Mouse (Mus musculus): ENCODE data around the gene Ssbp2. TPM values are rescaled to one million over a fixed set of nuclear protein-coding genes. Genes with fewer than 3 reads are reported as not detected.

Ssbp2 gene
- polyA plus RNA-seq, 2 experiments, result 118 to 174 TPM

- WGBS, result 93% methylated on average over 6 of the region's 6 CpGs
- no peak overlapping the region for H3K9ac ChIP-seq (ENCODE audit: low read depth, low read length, severe bottlenecking)
- H3K4me1 ChIP-seq (ENCODE audit: control insufficient read depth, insufficient read depth, low read length), result no peaks in the 10 kb centered on the region
- no peaks in the 10 kb centered on the region for H3K9me3 ChIP-seq (ENCODE audit: control insufficient read depth, low read length)
- H3K36me3 ChIP-seq (ENCODE audit: control insufficient read depth, insufficient read depth, low read length), result no peaks in the 10 kb centered on the region
- no peak overlapping the region for H3K4me2 ChIP-seq (replicated peaks; ENCODE audit: low read depth, low read length, severe bottlenecking)
- H3K27ac ChIP-seq (replicated peaks; ENCODE audit: low read depth, low read length), result no peak overlapping the region
- TF ChIP-seq POLR2A (IDR thresholded peaks at IDR 0.05; ENCODE audit: borderline replicate concordance, extremely low read depth, insufficient read depth, insufficient read length), result no peak
- no peak for DNase-seq (ENCODE audit: low spot score)
- no peak overlapping the region for H3K4me3 ChIP-seq (replicated peaks; ENCODE audit: low read length)
- H3K27me3 ChIP-seq (ENCODE audit: control insufficient read depth, insufficient read depth, low read length), result no peaks in the 10 kb centered on the region
- no peak for ATAC-seq (ENCODE audit: low FRiP score, low read depth)
Observed at GRCm38 (mm10) chr13:91719487-91719886, 259.4 kb downstream of the Ssbp2 start.

DNA sequence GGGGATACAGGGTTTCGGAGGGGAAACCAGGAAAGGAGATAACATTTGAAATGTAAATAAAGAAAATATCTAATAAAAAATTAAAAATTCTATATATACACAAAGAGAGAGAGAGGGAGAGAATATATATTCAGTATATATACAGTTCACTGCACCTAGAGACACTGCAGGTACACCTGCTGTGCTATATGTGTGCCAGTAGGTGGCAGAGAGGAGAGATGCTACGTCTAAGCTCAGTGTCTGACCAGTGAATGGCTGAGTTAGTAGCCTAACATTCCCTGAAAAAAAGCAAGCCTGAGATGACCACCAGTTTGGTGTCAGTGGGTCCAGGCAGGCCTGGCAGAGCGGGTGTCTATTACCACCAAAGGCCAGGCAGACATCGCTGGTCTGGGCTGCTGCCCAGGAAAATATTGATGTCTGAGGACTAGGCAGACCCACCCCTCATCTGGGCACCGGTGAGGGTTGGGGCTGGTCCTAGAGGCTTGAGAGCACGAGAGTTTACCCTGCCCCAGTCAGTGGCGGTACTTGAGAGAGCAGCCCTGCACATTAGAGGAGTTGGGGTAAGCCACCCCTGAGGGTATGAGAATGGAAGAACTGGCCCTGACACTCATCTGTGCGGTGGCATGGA lies 263.1 kb downstream of the Ssbp2 start:
- DNase-seq (ENCODE audit: low spot score) (no peak), ATAC-seq (ENCODE audit: low FRiP score, low read depth) (no peak)
- H3K9ac ChIP-seq (ENCODE audit: low read depth, low read length, severe bottlenecking), result no peak overlapping the region
- no peak for TF ChIP-seq POLR2A (IDR thresholded peaks at IDR 0.05; ENCODE audit: borderline replicate concordance, extremely low read depth, insufficient read depth, insufficient read length)
- no peaks in the 10 kb centered on the region for H3K9me3 ChIP-seq (ENCODE audit: control insufficient read depth, low read length)
- 73% methylated on average over 8 of the region's 8 CpGs for WGBS
- no peaks in the 10 kb centered on the region for H3K4me1 ChIP-seq (ENCODE audit: control insufficient read depth, insufficient read depth, low read length)
- H3K36me3 ChIP-seq (ENCODE audit: control insufficient read depth, insufficient read depth, low read length), result no peaks in the 10 kb centered on the region
- no peak overlapping the region for H3K4me2 ChIP-seq (replicated peaks; ENCODE audit: low read depth, low read length, severe bottlenecking)
- no peaks in the 10 kb centered on the region for H3K27me3 ChIP-seq (ENCODE audit: control insufficient read depth, insufficient read depth, low read length)
- H3K4me3 ChIP-seq (replicated peaks; ENCODE audit: low read length), result no peak overlapping the region
- H3K27ac ChIP-seq (replicated peaks; ENCODE audit: low read depth, low read length), result no peak overlapping the region

GRCm38 (mm10) chr13:91723736-91724119 lies 263.6 kb downstream of the Ssbp2 start:
- 83% methylated on average over 7 of the region's 7 CpGs for WGBS
- Histone ChIP-seq H3K4me2 (replicated peaks; ENCODE audit: low read depth, low read length, severe bottlenecking) (no peak overlapping the region), H3K4me1 (ENCODE audit: control insufficient read depth, insufficient read depth, low read length) (no peaks in the 10 kb centered on the region), H3K27ac (replicated peaks; ENCODE audit: low read depth, low read length) (no peak overlapping the region), H3K9ac (ENCODE audit: low read depth, low read length, severe bottlenecking) (no peak overlapping the region), H3K36me3 (ENCODE audit: control insufficient read depth, insufficient read depth, low read length) (no peaks in the 10 kb centered on the region), H3K27me3 (ENCODE audit: control insufficient read depth, insufficient read depth, low read length) (no peaks in the 10 kb centered on the region), H3K4me3 (replicated peaks; ENCODE audit: low read length) (no peak overlapping the region), H3K9me3 (ENCODE audit: control insufficient read depth, low read length) (no peaks in the 10 kb centered on the region)
- TF ChIP-seq POLR2A (IDR thresholded peaks at IDR 0.05; ENCODE audit: borderline replicate concordance, extremely low read depth, insufficient read depth, insufficient read length), result no peak
- no peak for DNase-seq (ENCODE audit: low spot score)
- ATAC-seq (ENCODE audit: low FRiP score, low read depth), result no peak

- ATAC-seq (ENCODE audit: low FRiP score, low read depth) (no peak), DNase-seq (ENCODE audit: low spot score) (no peak)
- no peak overlapping the region for H3K9ac ChIP-seq (ENCODE audit: low read depth, low read length, severe bottlenecking)
- WGBS, result 75% methylated on average over 3 of the region's 3 CpGs
- no peak for TF ChIP-seq POLR2A (IDR thresholded peaks at IDR 0.05; ENCODE audit: borderline replicate concordance, extremely low read depth, insufficient read depth, insufficient read length)
- H3K36me3 ChIP-seq (ENCODE audit: control insufficient read depth, insufficient read depth, low read length), result no peaks in the 10 kb centered on the region
- H3K27me3 ChIP-seq (ENCODE audit: control insufficient read depth, insufficient read depth, low read length), result no peaks in the 10 kb centered on the region
- H3K4me3 ChIP-seq (replicated peaks; ENCODE audit: low read length), result no peak overlapping the region
- no peaks in the 10 kb centered on the region for H3K9me3 ChIP-seq (ENCODE audit: control insufficient read depth, low read length)
- no peaks in the 10 kb centered on the region for H3K4me1 ChIP-seq (ENCODE audit: control insufficient read depth, insufficient read depth, low read length)
- H3K4me2 ChIP-seq (replicated peaks; ENCODE audit: low read depth, low read length, severe bottlenecking), result no peak overlapping the region
- no peak overlapping the region for H3K27ac ChIP-seq (replicated peaks; ENCODE audit: low read depth, low read length)
Observed at GRCm38 (mm10) chr13:91724211-91724610, 264.1 kb downstream of the Ssbp2 start.

- ATAC-seq (ENCODE audit: low FRiP score, low read depth) (no peak), DNase-seq (ENCODE audit: low spot score) (no peak)
- H3K36me3 ChIP-seq (ENCODE audit: control insufficient read depth, insufficient read depth, low read length), result no peaks in the 10 kb centered on the region
- H3K9me3 ChIP-seq (ENCODE audit: control insufficient read depth, low read length), result no peaks in the 10 kb centered on the region
- H3K4me1 ChIP-seq (ENCODE audit: control insufficient read depth, insufficient read depth, low read length), result no peaks in the 10 kb centered on the region
- H3K4me2 ChIP-seq (replicated peaks; ENCODE audit: low read depth, low read length, severe bottlenecking), result no peak overlapping the region
- no peak overlapping the region for H3K4me3 ChIP-seq (replicated peaks; ENCODE audit: low read length)
- no peak for TF ChIP-seq POLR2A (IDR thresholded peaks at IDR 0.05; ENCODE audit: borderline replicate concordance, extremely low read depth, insufficient read depth, insufficient read length)
- H3K27me3 ChIP-seq (ENCODE audit: control insufficient read depth, insufficient read depth, low read length), result no peaks in the 10 kb centered on the region
- no peak overlapping the region for H3K27ac ChIP-seq (replicated peaks; ENCODE audit: low read depth, low read length)
- WGBS, result 71% methylated on average over 3 of the region's 3 CpGs
- no peak overlapping the region for H3K9ac ChIP-seq (ENCODE audit: low read depth, low read length, severe bottlenecking)
Observed at GRCm38 (mm10) chr13:91725130-91725529, 265.0 kb downstream of the Ssbp2 start.

DNA sequence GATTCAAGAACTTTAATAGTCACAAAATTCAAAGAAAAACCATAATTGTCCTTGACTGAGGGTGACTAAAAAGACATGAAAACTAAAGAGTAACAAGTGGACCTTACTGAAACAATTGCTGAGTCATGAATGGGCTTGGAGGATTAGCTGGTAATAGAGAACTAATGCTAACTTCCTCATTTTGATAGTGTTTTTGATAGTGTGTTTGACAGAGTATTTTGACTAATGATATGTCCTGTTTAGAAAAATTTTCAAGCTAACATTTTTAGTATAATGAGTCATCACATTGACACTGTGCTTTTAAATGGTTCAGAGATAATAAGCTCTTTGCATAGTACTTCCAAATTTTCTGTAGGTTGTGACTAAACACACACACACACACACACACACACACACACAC lies 267.8 kb downstream of the Ssbp2 start:
- Histone ChIP-seq H3K27ac (replicated peaks; ENCODE audit: low read depth, low read length) (no peak overlapping the region), H3K4me3 (replicated peaks; ENCODE audit: low read length) (no peak overlapping the region), H3K36me3 (ENCODE audit: control insufficient read depth, insufficient read depth, low read length) (no peaks in the 10 kb centered on the region), H3K4me2 (replicated peaks; ENCODE audit: low read depth, low read length, severe bottlenecking) (no peak overlapping the region), H3K9ac (ENCODE audit: low read depth, low read length, severe bottlenecking) (no peak overlapping the region), H3K9me3 (ENCODE audit: control insufficient read depth, low read length) (no peaks in the 10 kb centered on the region), H3K4me1 (ENCODE audit: control insufficient read depth, insufficient read depth, low read length) (no peaks in the 10 kb centered on the region), H3K27me3 (ENCODE audit: control insufficient read depth, insufficient read depth, low read length) (no peaks in the 10 kb centered on the region)
- no peak for ATAC-seq (ENCODE audit: low FRiP score, low read depth)
- no peak for DNase-seq (ENCODE audit: low spot score)
- no peak for TF ChIP-seq POLR2A (IDR thresholded peaks at IDR 0.05; ENCODE audit: borderline replicate concordance, extremely low read depth, insufficient read depth, insufficient read length)
